Mouse (Mus musculus) kidney, adult 2 months (tissue): ENCODE results near the gene Mpg.

ENCODE experiments used
- CTCF ChIP-seq: fragments of 200-500 bp; conservative IDR thresholded peaks from 2 replicates; pipeline ENCODE4 v1.5.1; 2011; ENCODE audit warnings: low read depth, mild to moderate bottlenecking, control low read depth, low read length, moderate library complexity, mixed read lengths; ENCODE audit not compliant: insufficient read depth, insufficient read length
- POLR2A ChIP-seq: fragments of 200-500 bp; IDR thresholded peaks from one replicate; pipeline ENCODE4 v1.6.1; 2011; ENCODE audit warnings: low read depth, low read length, control low read depth

DNA sequence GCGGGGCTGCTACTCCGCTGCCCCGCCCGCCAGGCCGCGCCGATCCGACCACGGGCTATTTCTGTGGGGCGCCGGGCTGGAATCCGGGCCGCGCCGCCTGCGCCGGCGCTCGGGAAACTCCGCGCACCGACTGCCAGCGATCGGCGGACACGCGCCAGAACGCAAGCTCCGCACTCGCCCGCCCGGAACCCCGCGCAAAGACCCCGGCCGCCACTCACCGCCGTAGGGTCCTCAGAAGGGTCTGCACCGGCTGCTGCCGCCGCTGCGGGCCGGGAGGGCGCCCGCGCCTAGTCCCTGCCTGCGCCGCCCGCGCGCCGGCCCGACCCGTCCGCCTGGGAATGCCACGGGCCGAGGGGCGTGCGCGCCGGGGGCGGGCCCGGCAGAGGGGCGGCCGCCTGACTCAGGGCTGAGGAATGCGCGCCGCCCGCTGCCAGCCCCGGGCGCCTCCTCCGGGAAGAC, 4.3 kb upstream of the Mpg start, which contains the start of gene Rhbdf1:
- TF ChIP-seq POLR2A (no peak), CTCF (no peak)
